Mouse (Mus musculus) bone marrow macrophage, adult 2 months (primary cell): Measurements from ENCODE around the gene AW549877.

ENCODE experiments used
- CTCF ChIP-seq: IDR thresholded peaks from 2 replicates; pipeline ENCODE4 v1.5.1; 2012; ENCODE audit warnings: low read depth, mild to moderate bottlenecking, low read length, moderate library complexity
- POLR2A ChIP-seq: IDR thresholded peaks from 2 replicates; pipeline ENCODE4 v1.6.1; 2012; ENCODE audit warnings: mild to moderate bottlenecking, low read depth, low read length, borderline replicate concordance

- TF ChIP-seq CTCF (no peak), POLR2A (0 out of 2 replicates have a peak, but pooled peaks have one; percentile 68)
These were observed 30.8 kb upstream of the AW549877 start, which contains the start of gene Oxct1 for GRCm38 (mm10) chr15:4026231-4026773.
